Comparison of ENCODE assay signal across 26 mouse cellular contexts in the genomic region with DNA sequence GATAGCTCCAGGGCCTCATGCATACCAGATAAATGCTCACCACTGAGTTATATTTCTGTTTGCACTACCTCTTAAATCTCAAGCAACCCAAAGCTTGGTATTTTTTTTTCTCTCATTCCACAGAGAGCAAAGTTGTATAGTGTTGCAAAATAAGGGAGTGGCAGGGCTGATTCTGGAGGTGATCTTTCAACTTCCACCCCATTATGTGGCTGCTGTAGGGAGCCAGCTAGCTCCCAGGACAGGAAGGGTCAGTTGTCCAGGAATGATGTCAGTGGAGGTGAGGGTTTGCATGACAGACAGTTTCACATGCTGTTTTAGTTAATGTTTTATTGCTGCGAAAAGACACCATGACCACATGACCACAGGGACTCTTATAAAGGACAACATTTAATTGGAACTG.
"Had no signal": no experiment of that assay in that cellular context is flagged by ENCODE, and none has a peak within 500 bp of the region (broad histone marks: within the 10 kb centered on the region; RNA-seq: fewer than 3 reads in every experiment).

No protein-coding gene starts in this region.

- H3K27me3 ChIP-seq: heart, embryonic 12.5 days; hindbrain, embryonic 12.5 days; kidney, embryonic 15.5 days; limb, embryonic 12.5 days; liver, embryonic 12.5 days had no signal

- H3K4me2 ChIP-seq: heart, embryonic 12.5 days; hindbrain, embryonic 12.5 days; hindbrain, embryonic 14.5 days; kidney, embryonic 15.5 days; limb, embryonic 12.5 days; liver, embryonic 12.5 days had no signal

- H3K9ac ChIP-seq: heart, embryonic 12.5 days; hindbrain, embryonic 12.5 days; hindbrain, embryonic 14.5 days; kidney, embryonic 15.5 days; limb, embryonic 12.5 days; liver, embryonic 12.5 days; liver, embryonic 14.5 days had no signal

- H3K36me3 ChIP-seq: heart, embryonic 10.5 days; heart, embryonic 12.5 days; hindbrain, embryonic 10.5 days; hindbrain, embryonic 12.5 days; kidney, embryonic 15.5 days; limb, embryonic 10.5 days; limb, embryonic 12.5 days; liver, embryonic 12.5 days had no signal

- ATAC-seq: hindbrain, embryonic 16.5 days; inflammation-experienced regulatory T-cells, adult 6 months; liver, embryonic 12.5 days had no signal

- H3K9me3 ChIP-seq: heart, embryonic 10.5 days; heart, embryonic 12.5 days; hindbrain, embryonic 10.5 days; hindbrain, embryonic 12.5 days; kidney, embryonic 15.5 days; limb, embryonic 10.5 days; limb, embryonic 12.5 days; liver, embryonic 12.5 days had no signal

- DNase-seq: gastrocnemius, adult 2 months; gastrocnemius, postnatal 10 days; gastrocnemius, postnatal 25 days; heart, adult 18-20 months; heart, postnatal 10 days; heart, postnatal 4 days; kidney, adult 11 months; kidney, adult 2 months; kidney, adult 9 months; kidney, postnatal 14 days; kidney, postnatal 36 days had no signal

- H3K4me3 ChIP-seq: gastrocnemius, adult 2 months; heart, embryonic 10.5 days; heart, embryonic 12.5 days; hindbrain, embryonic 10.5 days; hindbrain, embryonic 12.5 days; kidney, embryonic 15.5 days; layer of hippocampus, adult 2 months; left cerebral cortex, adult 2 months; limb, embryonic 10.5 days; limb, embryonic 12.5 days; liver, embryonic 12.5 days had no signal

- H3K27ac ChIP-seq: gastrocnemius, adult 2 months; heart, embryonic 10.5 days; hindbrain, embryonic 10.5 days; hindbrain, embryonic 12.5 days; hindbrain, embryonic 14.5 days; kidney, embryonic 15.5 days; kidney, postnatal 0 days; layer of hippocampus, adult 2 months; left cerebral cortex, adult 2 months; limb, embryonic 10.5 days; limb, embryonic 12.5 days; liver, embryonic 12.5 days; liver, embryonic 14.5 days had no signal

- H3K4me1 ChIP-seq: heart, embryonic 10.5 days; heart, embryonic 12.5 days; hindbrain, embryonic 10.5 days; hindbrain, embryonic 12.5 days; kidney, embryonic 15.5 days; limb, embryonic 12.5 days; liver, embryonic 12.5 days had no signal
